Mouse (Mus musculus): ENCODE data around the gene Dnah17. TPM values are rescaled to one million over a fixed set of nuclear protein-coding genes. Genes with fewer than 3 reads are reported as not detected.

Dnah17 gene
- total and polyA plus RNA-seq, 2 experiments from 2014 or later, result 0.16 TPM; not detected in 1

DNA sequence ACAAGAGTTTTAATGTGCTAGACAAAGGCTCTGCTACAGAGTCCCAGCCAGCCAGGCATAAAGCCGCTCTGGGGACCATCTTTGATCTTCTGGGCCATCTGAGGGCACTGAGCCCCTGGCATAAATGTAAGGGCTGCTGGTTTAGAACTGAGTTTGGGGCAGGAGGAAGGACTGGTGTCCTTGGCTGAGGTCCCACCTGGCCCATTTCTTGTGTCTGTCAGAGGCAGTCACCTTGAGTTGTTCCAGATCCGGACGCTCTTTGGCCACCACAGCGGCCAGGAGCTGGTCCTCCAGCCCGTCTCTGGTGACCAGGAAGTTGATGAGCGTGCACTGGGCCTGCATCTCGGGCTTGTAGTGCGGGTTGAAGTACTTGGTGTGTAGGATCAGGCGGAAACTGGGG lies 87.6 kb downstream of the Dnah17 start:
- no peaks in the 10 kb centered on the region for H3K36me3 ChIP-seq (ENCODE audit: insufficient read depth, low read length)
- DNase-seq (ENCODE audit: low spot score) (no peak), ATAC-seq (no peak)
- no peak overlapping the region for H3K4me2 ChIP-seq (ENCODE audit: low read depth, low read length)
- TF ChIP-seq CTCF (IDR thresholded peaks at IDR 0.05; ENCODE audit: low read depth), result no peak
- H3K4me1 ChIP-seq (ENCODE audit: insufficient read depth, low read length), result no peaks in the 10 kb centered on the region
- no peak overlapping the region for H3K4me3 ChIP-seq (ENCODE audit: low read length)
- WGBS, result 76% methylated on average over 9 of the region's 9 CpGs
- H3K27ac ChIP-seq, result no peak overlapping the region
- H3K9me3 ChIP-seq (ENCODE audit: low read length), result no peaks in the 10 kb centered on the region
- H3K9ac ChIP-seq (replicated peaks; ENCODE audit: low read length), result no peak overlapping the region
- no peaks in the 10 kb centered on the region for H3K27me3 ChIP-seq (ENCODE audit: insufficient read depth, low read length)

DNA sequence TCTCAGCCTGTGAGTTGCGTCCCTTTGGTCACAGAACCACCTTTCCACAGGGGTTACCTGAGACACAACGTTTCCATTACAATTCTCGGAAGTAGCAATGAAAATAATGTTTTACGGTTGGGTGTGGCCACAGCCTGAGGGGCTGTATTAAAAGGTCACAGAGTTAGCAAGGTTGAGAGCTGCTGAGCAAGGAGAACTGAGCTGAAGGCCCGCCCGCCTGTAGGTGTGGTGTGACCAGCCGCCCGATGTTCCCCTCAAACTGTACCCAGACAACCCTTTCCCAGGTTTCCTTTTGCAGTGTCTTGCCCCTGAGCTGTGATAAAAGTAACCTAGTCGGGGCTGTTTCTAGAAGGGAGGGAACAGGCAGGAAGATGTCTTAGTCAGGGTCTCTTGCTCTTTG lies 95.4 kb downstream of the Dnah17 start:
- DNase-seq (ENCODE audit: low spot score) (no peak), ATAC-seq (no peak)
- H3K9me3 ChIP-seq (ENCODE audit: low read length), result no peaks in the 10 kb centered on the region
- H3K9ac ChIP-seq (replicated peaks; ENCODE audit: low read length), result no peak overlapping the region
- 86% methylated on average over 9 of the region's 9 CpGs for WGBS
- no peaks in the 10 kb centered on the region for H3K4me1 ChIP-seq (ENCODE audit: insufficient read depth, low read length)
- no peak overlapping the region for H3K27ac ChIP-seq
- TF ChIP-seq CTCF (IDR thresholded peaks at IDR 0.05; ENCODE audit: low read depth), result no peak
- no peaks in the 10 kb centered on the region for H3K27me3 ChIP-seq (ENCODE audit: insufficient read depth, low read length)
- no peak overlapping the region for H3K4me3 ChIP-seq (ENCODE audit: low read length)
- no peak overlapping the region for H3K4me2 ChIP-seq (ENCODE audit: low read depth, low read length)
- no peaks in the 10 kb centered on the region for H3K36me3 ChIP-seq (ENCODE audit: insufficient read depth, low read length)

DNA sequence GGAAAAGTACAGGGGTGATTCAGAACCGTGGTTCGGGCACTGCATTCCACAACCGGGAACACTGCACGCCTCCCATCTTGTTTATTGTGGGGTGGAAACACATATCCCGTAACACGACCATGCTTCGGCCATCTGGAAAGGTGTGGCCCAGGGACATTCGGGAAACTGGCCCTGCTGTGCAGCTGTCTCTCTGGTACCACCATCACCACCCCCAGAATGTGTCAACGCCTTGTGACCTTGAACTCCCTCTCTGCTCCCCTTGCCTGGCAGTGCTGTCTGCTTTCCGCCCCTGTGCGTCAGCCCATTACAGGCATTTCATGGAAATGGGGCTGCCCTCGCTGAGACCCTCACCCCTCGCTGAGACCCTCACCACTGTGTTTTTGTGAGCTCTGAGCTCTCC lies 96.0 kb downstream of the Dnah17 start:
- Histone ChIP-seq H3K27ac (no peak overlapping the region), H3K4me1 (ENCODE audit: insufficient read depth, low read length) (no peaks in the 10 kb centered on the region), H3K9me3 (ENCODE audit: low read length) (no peaks in the 10 kb centered on the region), H3K4me2 (ENCODE audit: low read depth, low read length) (no peak overlapping the region), H3K9ac (replicated peaks; ENCODE audit: low read length) (no peak overlapping the region), H3K36me3 (ENCODE audit: insufficient read depth, low read length) (no peaks in the 10 kb centered on the region), H3K27me3 (ENCODE audit: insufficient read depth, low read length) (no peaks in the 10 kb centered on the region), H3K4me3 (ENCODE audit: low read length) (no peak overlapping the region)
- DNase-seq (ENCODE audit: low spot score) (no peak), ATAC-seq (no peak)
- WGBS, result 89% methylated on average over 13 of the region's 13 CpGs
- TF ChIP-seq CTCF (IDR thresholded peaks at IDR 0.05; ENCODE audit: low read depth), result no peak

DNA sequence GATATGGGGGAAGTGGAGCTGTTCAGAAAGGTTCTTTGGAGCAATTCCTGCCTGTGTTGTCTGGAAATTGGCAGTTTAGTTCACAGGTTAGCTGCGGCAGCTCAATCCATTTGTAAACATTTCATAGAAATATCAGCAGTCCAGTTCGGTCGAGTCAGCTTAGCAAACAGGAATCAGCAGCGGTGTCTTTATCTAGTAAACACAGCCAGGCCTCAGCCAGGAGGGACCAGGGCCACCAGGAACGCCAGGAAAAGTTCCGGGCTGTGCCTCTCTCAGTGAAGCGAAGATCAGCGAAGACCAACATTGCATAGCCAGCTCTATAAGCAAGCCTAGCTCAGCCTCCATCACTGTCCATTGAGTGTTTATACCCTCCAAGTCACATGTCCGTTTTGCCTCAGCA lies 99.3 kb downstream of the Dnah17 start:
- no peak for TF ChIP-seq CTCF (IDR thresholded peaks at IDR 0.05; ENCODE audit: low read depth)
- H3K27ac ChIP-seq, result no peak overlapping the region
- no peak overlapping the region for H3K4me2 ChIP-seq (ENCODE audit: low read depth, low read length)
- no peaks in the 10 kb centered on the region for H3K4me1 ChIP-seq (ENCODE audit: insufficient read depth, low read length)
- DNase-seq (ENCODE audit: low spot score) (no peak), ATAC-seq (no peak)
- WGBS, result 98% methylated on average over 9 of the region's 9 CpGs
- no peaks in the 10 kb centered on the region for H3K27me3 ChIP-seq (ENCODE audit: insufficient read depth, low read length)
- H3K9me3 ChIP-seq (ENCODE audit: low read length), result no peaks in the 10 kb centered on the region
- no peaks in the 10 kb centered on the region for H3K36me3 ChIP-seq (ENCODE audit: insufficient read depth, low read length)
- H3K4me3 ChIP-seq (ENCODE audit: low read length), result no peak overlapping the region
- H3K9ac ChIP-seq (replicated peaks; ENCODE audit: low read length), result no peak overlapping the region

DNA sequence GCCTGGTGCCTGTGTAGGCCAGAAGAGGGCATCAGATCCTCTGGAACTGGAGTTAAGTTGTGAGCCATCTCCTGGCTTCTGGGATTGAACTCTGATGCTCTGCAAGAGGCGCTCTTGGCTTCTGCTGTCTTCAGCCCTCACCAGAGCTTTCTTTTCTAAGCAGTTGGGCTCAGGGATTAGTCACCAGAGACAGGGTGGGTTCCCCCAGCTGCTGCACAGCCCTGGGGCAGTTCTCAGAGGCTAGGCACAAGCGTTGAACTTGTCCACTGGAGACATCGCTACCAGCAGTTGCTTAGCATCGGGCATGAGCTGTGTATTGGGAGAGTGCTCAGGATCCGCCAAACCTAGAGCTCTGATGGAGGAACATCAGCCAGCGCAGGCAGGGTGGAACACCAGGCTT lies 101.3 kb downstream of the Dnah17 start:
- no peak overlapping the region for H3K4me2 ChIP-seq (ENCODE audit: low read depth, low read length)
- no peak overlapping the region for H3K9ac ChIP-seq (replicated peaks; ENCODE audit: low read length)
- 88% methylated on average over 6 of the region's 6 CpGs for WGBS
- H3K27me3 ChIP-seq (ENCODE audit: insufficient read depth, low read length), result no peaks in the 10 kb centered on the region
- 0 out of 2 replicates have a peak, but pooled peaks have one; percentile 20 for TF ChIP-seq CTCF (IDR thresholded peaks at IDR 0.05; ENCODE audit: low read depth)
- H3K36me3 ChIP-seq (ENCODE audit: insufficient read depth, low read length), result peaks cover 10% of the 10 kb centered on the region
- DNase-seq (ENCODE audit: low spot score) (no peak), ATAC-seq (no peak; the same call in 1 of the 2 replicates)
- no peaks in the 10 kb centered on the region for H3K9me3 ChIP-seq (ENCODE audit: low read length)
- H3K27ac ChIP-seq, result no peak overlapping the region
- no peak overlapping the region for H3K4me3 ChIP-seq (ENCODE audit: low read length)
- no peaks in the 10 kb centered on the region for H3K4me1 ChIP-seq (ENCODE audit: insufficient read depth, low read length)

DNA sequence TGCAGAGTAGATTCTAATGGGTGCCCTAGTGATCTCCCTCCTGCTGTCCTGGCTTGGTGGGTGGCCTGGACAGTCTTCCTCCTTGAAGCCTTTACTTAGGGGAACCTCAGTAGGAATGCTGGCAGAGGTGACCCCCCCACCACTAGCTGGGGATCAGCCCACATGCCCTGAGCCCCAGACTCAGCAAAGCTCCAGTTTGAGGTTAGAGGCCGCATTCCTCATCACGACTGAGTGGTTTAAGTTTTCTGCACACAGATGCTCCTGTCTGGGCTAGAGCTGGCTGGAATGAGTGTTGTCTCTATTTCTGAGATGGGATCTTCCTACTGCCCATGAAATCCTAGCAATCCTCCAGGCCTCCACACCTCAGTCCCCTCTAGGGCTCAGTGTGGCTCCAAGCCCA lies 106.3 kb downstream of the Dnah17 start:
- H3K36me3 ChIP-seq (ENCODE audit: insufficient read depth, low read length), result peaks cover 16% of the 10 kb centered on the region
- WGBS, result 72% methylated on average over 2 of the region's 2 CpGs
- no peak for ATAC-seq
- H3K27ac ChIP-seq, result no peak overlapping the region
- no peak overlapping the region for H3K4me2 ChIP-seq (ENCODE audit: low read depth, low read length)
- DNase-seq (ENCODE audit: low spot score), result no peak
- TF ChIP-seq CTCF (IDR thresholded peaks at IDR 0.05; ENCODE audit: low read depth), result no peak
- H3K9ac ChIP-seq (replicated peaks; ENCODE audit: low read length), result no peak overlapping the region
- H3K9me3 ChIP-seq (ENCODE audit: low read length), result no peaks in the 10 kb centered on the region
- no peak overlapping the region for H3K4me3 ChIP-seq (ENCODE audit: low read length)
- H3K27me3 ChIP-seq (ENCODE audit: insufficient read depth, low read length), result no peaks in the 10 kb centered on the region
- H3K4me1 ChIP-seq (ENCODE audit: insufficient read depth, low read length), result no peaks in the 10 kb centered on the region

DNA sequence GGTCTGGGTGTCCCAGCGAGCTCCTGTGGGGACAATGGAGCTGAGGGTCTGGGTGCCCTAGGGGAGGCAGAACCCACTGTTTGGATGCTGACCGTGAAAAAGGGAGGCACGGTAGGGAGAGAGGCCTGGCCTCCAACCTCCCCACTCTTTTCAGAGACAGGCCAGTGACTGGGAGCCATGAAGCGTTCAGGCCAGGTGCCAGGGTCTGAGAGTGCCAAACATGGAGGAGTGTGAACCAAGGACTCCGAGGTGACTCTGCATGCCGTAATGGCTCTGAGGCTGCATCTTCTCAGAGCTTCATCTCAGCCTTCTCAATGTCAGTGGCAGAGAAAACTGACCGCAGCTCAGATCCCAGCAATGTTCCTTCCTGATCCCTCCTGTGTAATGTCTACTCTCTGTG lies 107.0 kb downstream of the Dnah17 start:
- H3K36me3 ChIP-seq (ENCODE audit: insufficient read depth, low read length), result peaks cover 18% of the 10 kb centered on the region
- no peak overlapping the region for H3K27ac ChIP-seq
- H3K4me1 ChIP-seq (ENCODE audit: insufficient read depth, low read length), result no peaks in the 10 kb centered on the region
- no peak overlapping the region for H3K9ac ChIP-seq (replicated peaks; ENCODE audit: low read length)
- DNase-seq (ENCODE audit: low spot score), result no peak
- H3K27me3 ChIP-seq (ENCODE audit: insufficient read depth, low read length), result no peaks in the 10 kb centered on the region
- WGBS, result 86% methylated on average over 7 of the region's 7 CpGs
- no peak for ATAC-seq
- TF ChIP-seq CTCF (IDR thresholded peaks at IDR 0.05; ENCODE audit: low read depth), result no peak
- H3K9me3 ChIP-seq (ENCODE audit: low read length), result no peaks in the 10 kb centered on the region
- no peak overlapping the region for H3K4me3 ChIP-seq (ENCODE audit: low read length)
- H3K4me2 ChIP-seq (ENCODE audit: low read depth, low read length), result no peak overlapping the region

Data from hindbrain, postnatal 0 days (tissue).